Mouse (Mus musculus) midbrain, embryonic 12.5 days (tissue): ENCODE data around the gene Pfdn5. TPM values are rescaled to one million over a fixed set of nuclear protein-coding genes. Genes with fewer than 3 reads are reported as not detected.

Experiments used
- ATAC-seq: fragments of 200-750 bp; cut with Nextera tagmentation; 2 replicates; pipeline ENCODE4 v1.8.0; 2017; ENCODE audit warnings: low read depth, moderate TSS enrichment, moderate library complexity; ENCODE audit not compliant: low FRiP score
- H3K27ac ChIP-seq: fragments of 300-500 bp; sonication (generic); replicated peaks from 2 replicates; pipeline ENCODE4 v1.5.1; 2016; ENCODE audit warnings: mild to moderate bottlenecking
- H3K27me3 ChIP-seq: fragments of 300-500 bp; sonication (generic); 2 replicates; pipeline ENCODE4 v1.6.1; 2016; ENCODE audit warnings: mild to moderate bottlenecking
- H3K36me3 ChIP-seq: fragments of 300-500 bp; sonication (generic); 2 replicates; pipeline ENCODE4 v1.6.1; 2016
- H3K4me1 ChIP-seq: fragments of 300-500 bp; sonication (generic); 2 replicates; pipeline ENCODE4 v1.6.1; 2016
- H3K4me2 ChIP-seq: fragments of 300-500 bp; sonication (generic); replicated peaks from 2 replicates; pipeline ENCODE4 v1.6.1; 2016; ENCODE audit warnings: mild to moderate bottlenecking, moderate library complexity
- H3K4me3 ChIP-seq: fragments of 300-500 bp; sonication (generic); 2 replicates; pipeline ENCODE4 v1.5.1; 2016; ENCODE audit warnings: mild to moderate bottlenecking
- H3K9ac ChIP-seq: fragments of 300-500 bp; sonication (generic); replicated peaks from 2 replicates; pipeline ENCODE4 v1.6.1; 2016; ENCODE audit warnings: mild to moderate bottlenecking, moderate library complexity
- H3K9me3 ChIP-seq: fragments of 300-500 bp; sonication (generic); 2 replicates; pipeline ENCODE4 v1.6.1; 2016; ENCODE audit warnings: mild to moderate bottlenecking
- WGBS: fragments of 180-500 bp; shearing (Covaris S2); methylation state at CpG from one replicate; pipeline ENCODE4 v1.1.7; 2016; 5-methylcytosine and 5-hydroxymethylcytosine counted together
- polyA plus RNA-seq: library from polyadenylated mRNA; unstranded; fragments of >200 nt; fragmentation: Nextera tagmentation; extraction: Ambion mirVana; gene quantifications from 2 replicates; pipeline ENCODE4 v1.2.1, GENCODE M21; 2016

Pfdn5 gene
- polyA plus RNA-seq, 1 experiment from 2014 or later, result 363 TPM

GRCm38 (mm10) chr15:102358126-102358525 is 32.2 kb downstream of the Pfdn5 start:
- Histone ChIP-seq H3K9ac (no peak overlapping the region), H3K4me1 (peaks cover 36% of the 10 kb centered on the region), H3K4me3 (peak overlapping the region; percentile 20), H3K36me3 (no peaks in the 10 kb centered on the region), H3K4me2 (peak overlapping the region; percentile 38), H3K27me3 (peaks cover 59% of the 10 kb centered on the region), H3K9me3 (no peaks in the 10 kb centered on the region), H3K27ac (no peak overlapping the region)
- 4% methylated on average over 25 of the region's 25 CpGs for WGBS
- ATAC-seq, result no peak

- Histone ChIP-seq H3K27me3 (peaks cover 66% of the 10 kb centered on the region), H3K9ac (no peak overlapping the region), H3K9me3 (no peaks in the 10 kb centered on the region), H3K27ac (no peak overlapping the region), H3K4me2 (no peak overlapping the region), H3K4me1 (peaks cover 36% of the 10 kb centered on the region), H3K36me3 (no peaks in the 10 kb centered on the region), H3K4me3 (no peak overlapping the region)
- ATAC-seq, result no peak
- WGBS, result 18% methylated on average over 5 of the region's 5 CpGs
These were observed 32.9 kb downstream of the Pfdn5 start for GRCm38 (mm10) chr15:102358834-102359233.

- H3K9ac ChIP-seq, result no peak overlapping the region
- no peaks in the 10 kb centered on the region for H3K36me3 ChIP-seq
- H3K27me3 ChIP-seq, result peaks cover 80% of the 10 kb centered on the region
- peaks cover 20% of the 10 kb centered on the region for H3K4me1 ChIP-seq
- H3K4me2 ChIP-seq, result peak overlapping the region; percentile 31
- H3K27ac ChIP-seq, result no peak overlapping the region
- H3K4me3 ChIP-seq, result no peak overlapping the region
- no peak for ATAC-seq
- H3K9me3 ChIP-seq, result no peaks in the 10 kb centered on the region
- WGBS, result 12% methylated on average over 14 of the region's 14 CpGs
These were observed 36.7 kb downstream of the Pfdn5 start for GRCm38 (mm10) chr15:102362648-102363047.

GRCm38 (mm10) chr15:102364678-102365077 is 38.8 kb downstream of the Pfdn5 start:
- ATAC-seq, result no peak
- Histone ChIP-seq H3K36me3 (no peaks in the 10 kb centered on the region), H3K4me2 (no peak overlapping the region), H3K9ac (no peak overlapping the region), H3K9me3 (no peaks in the 10 kb centered on the region), H3K27me3 (peaks cover 71% of the 10 kb centered on the region), H3K27ac (no peak overlapping the region), H3K4me3 (no peak overlapping the region), H3K4me1 (peaks cover 11% of the 10 kb centered on the region)
- 90% methylated on average over 1 of the region's 1 CpGs for WGBS

- peaks cover 78% of the 10 kb centered on the region for H3K27me3 ChIP-seq
- H3K27ac ChIP-seq, result no peak overlapping the region
- H3K9me3 ChIP-seq, result no peaks in the 10 kb centered on the region
- peak overlapping the region; percentile 47; the same call in 1 of the 2 replicates for H3K9ac ChIP-seq
- H3K4me1 ChIP-seq, result peaks cover 20% of the 10 kb centered on the region
- no peak for ATAC-seq
- 1% methylated on average over 7 of the region's 7 CpGs for WGBS
- peak overlapping the region; percentile 53 for H3K4me2 ChIP-seq
- H3K36me3 ChIP-seq, result no peaks in the 10 kb centered on the region
- H3K4me3 ChIP-seq, result peak overlapping the region; percentile 26
These were observed 40.3 kb downstream of the Pfdn5 start for GRCm38 (mm10) chr15:102366238-102366637.

- peak; percentile 34; the same call in 1 of the 2 replicates for ATAC-seq
- Histone ChIP-seq H3K4me1 (peaks cover 20% of the 10 kb centered on the region), H3K36me3 (no peaks in the 10 kb centered on the region), H3K9me3 (no peaks in the 10 kb centered on the region), H3K27me3 (peaks cover 84% of the 10 kb centered on the region), H3K27ac (no peak within 1 kb of the TSS), H3K4me3 (peak within 1 kb of the TSS; percentile 26), H3K4me2 (peak within 1 kb of the TSS; percentile 53), H3K9ac (peak within 1 kb of the TSS; percentile 47; the same call in 1 of the 2 replicates)
- 8% methylated on average over 15 of the region's 15 CpGs for WGBS
These were observed 40.9 kb downstream of the Pfdn5 start, which contains the start of gene Sp7 for GRCm38 (mm10) chr15:102366733-102367344. Gene Sp7 (minus strand): TSS chr15:102367182.

- ATAC-seq, result no peak
- no peak overlapping the region for H3K9ac ChIP-seq
- no peak overlapping the region for H3K4me2 ChIP-seq
- no peak overlapping the region for H3K4me3 ChIP-seq
- no peak overlapping the region for H3K27ac ChIP-seq
- peaks cover 69% of the 10 kb centered on the region for H3K27me3 ChIP-seq
- peaks cover 20% of the 10 kb centered on the region for H3K4me1 ChIP-seq
- no peaks in the 10 kb centered on the region for H3K36me3 ChIP-seq
- no peaks in the 10 kb centered on the region for H3K9me3 ChIP-seq
- WGBS, result 12% methylated on average over 13 of the region's 13 CpGs
These were observed 44.1 kb downstream of the Pfdn5 start for GRCm38 (mm10) chr15:102369972-102370371.

- Histone ChIP-seq H3K27me3 (peaks cover 69% of the 10 kb centered on the region), H3K4me1 (peaks cover 20% of the 10 kb centered on the region), H3K9ac (no peak overlapping the region), H3K4me3 (no peak overlapping the region), H3K4me2 (no peak overlapping the region; the same call in 1 of the 2 replicates), H3K9me3 (no peaks in the 10 kb centered on the region), H3K36me3 (no peaks in the 10 kb centered on the region), H3K27ac (no peak overlapping the region)
- ATAC-seq, result no peak
- WGBS, result 8% methylated on average over 9 of the region's 10 CpGs
These were observed 44.8 kb downstream of the Pfdn5 start for GRCm38 (mm10) chr15:102370727-102371126.

- H3K4me1 ChIP-seq, result peaks cover 17% of the 10 kb centered on the region
- ATAC-seq, result peak; percentile 81
- under 1% methylated on average over 30 of the region's 43 CpGs for WGBS
These were observed 50.7 kb downstream of the Pfdn5 start for GRCm38 (mm10) chr15:102376453-102377162.

GRCm38 (mm10) chr15:102377163-102377543 is 51.2 kb downstream of the Pfdn5 start:
- peak overlapping the region; percentile 95 for H3K4me2 ChIP-seq
- peak; percentile 69 for ATAC-seq
- no peaks in the 10 kb centered on the region for H3K36me3 ChIP-seq
- peak overlapping the region; percentile 60 for H3K27ac ChIP-seq
- H3K4me3 ChIP-seq, result peak overlapping the region; percentile 61
- H3K9me3 ChIP-seq, result no peaks in the 10 kb centered on the region
- peaks cover 28% of the 10 kb centered on the region for H3K27me3 ChIP-seq
- H3K4me1 ChIP-seq, result peaks cover 17% of the 10 kb centered on the region
- H3K9ac ChIP-seq, result peak overlapping the region; percentile 78
- WGBS, result 0% methylated on average over 7 of the region's 7 CpGs

More at GRCm38 (mm10) chr15:102376453-102377162, 50.7 kb downstream of the Pfdn5 start:
- Histone ChIP-seq H3K9me3 (no peaks in the 10 kb centered on the region), H3K27ac (peak overlapping the region; percentile 60), H3K4me2 (peak overlapping the region; percentile 95), H3K36me3 (no peaks in the 10 kb centered on the region), H3K9ac (peak overlapping the region; percentile 78), H3K4me3 (peak overlapping the region; percentile 61), H3K27me3 (peaks cover 33% of the 10 kb centered on the region)

GRCm38 (mm10) chr15:102377810-102378262 is 51.9 kb downstream of the Pfdn5 start:
- Histone ChIP-seq H3K4me1 (peaks cover 17% of the 10 kb centered on the region), H3K36me3 (no peaks in the 10 kb centered on the region), H3K4me2 (peak overlapping the region; percentile 95), H3K9me3 (no peaks in the 10 kb centered on the region), H3K4me3 (no peak overlapping the region), H3K27ac (no peak overlapping the region), H3K27me3 (peaks cover 28% of the 10 kb centered on the region), H3K9ac (peak overlapping the region; percentile 21)
- ATAC-seq, result no peak
- 7% methylated on average over 10 of the region's 10 CpGs for WGBS
